Mouse (Mus musculus) MEL (cell line): ENCODE data around the gene Pde6d. TPM values are rescaled to one million over a fixed set of nuclear protein-coding genes. Genes with fewer than 3 reads are reported as not detected.

Experiments
- DNase-seq: peaks from one replicate; pipeline ENCODE4 v3.0.0; 2011; ENCODE audit warnings: low read depth, low spot score
- H3K27ac ChIP-seq: 2 replicates; pipeline ENCODE4 v1.5.1; 2012; ENCODE audit warnings: low read depth, mild to moderate bottlenecking, control low read depth, low read length, moderate library complexity; ENCODE audit not compliant: control insufficient read depth
- H3K27me3 ChIP-seq, 2 experiments: fragments of 150-350 bp in 1 of 2; sonication (generic) in 1 of 2; 2 replicates each; pipeline ENCODE4 v1.6.1; 2012; ENCODE audit warnings: low read length in 2 of 2, mild to moderate bottlenecking in 2 of 2, improper control_type of control experiment in 1 of 2, moderate library complexity in 1 of 2; ENCODE audit not compliant: insufficient read depth in 2 of 2, control insufficient read depth in 1 of 2
- H3K36me3 ChIP-seq, 2 experiments: 2 replicates each; pipeline ENCODE4 v1.6.1; 2012 to 2014; ENCODE audit warnings: low read length in 2 of 2, improper control_type of control experiment in 1 of 2, inconsistent platforms in 1 of 2, mild to moderate bottlenecking in 1 of 2; ENCODE audit not compliant: insufficient read depth in 2 of 2, control insufficient read depth in 1 of 2
- H3K4me1 ChIP-seq, 2 experiments: fragments of 150-350 bp in 1 of 2; sonication (generic) in 1 of 2; 2 replicates each; pipeline ENCODE4 v1.6.1; 2012; ENCODE audit warnings: low read length in 2 of 2, improper control_type of control experiment in 1 of 2, mild to moderate bottlenecking in 1 of 2; ENCODE audit not compliant: insufficient read depth in 2 of 2, control insufficient read depth in 1 of 2
- H3K4me3 ChIP-seq, 2 experiments: fragments of 150-350 bp in 1 of 2; sonication (generic) in 1 of 2; 2 replicates each; pipeline ENCODE4 v1.5.1; 2012; ENCODE audit warnings: low read depth in 2 of 2, low read length in 2 of 2, mild to moderate bottlenecking in 2 of 2, moderate library complexity in 2 of 2, control low read depth in 1 of 2, improper control_type of control experiment in 1 of 2; ENCODE audit not compliant: control insufficient read depth in 1 of 2, insufficient read depth in 1 of 2
- H3K79me2 ChIP-seq: 2 replicates; pipeline ENCODE4 v1.6.1; 2012; ENCODE audit warnings: mild to moderate bottlenecking, low read length, moderate library complexity; ENCODE audit not compliant: control insufficient read depth, poor library complexity, insufficient read depth
- H3K9ac ChIP-seq: 2 replicates; pipeline ENCODE4 v1.6.1; 2012; ENCODE audit warnings: low read depth, mild to moderate bottlenecking, control low read depth, low read length, moderate library complexity; ENCODE audit not compliant: control insufficient read depth, poor library complexity, severe bottlenecking
- H3K9me3 ChIP-seq: fragments of 150-350 bp; sonication (generic); replicated peaks from 2 replicates; pipeline ENCODE4 v1.6.1; 2012; ENCODE audit warnings: mild to moderate bottlenecking, low read length, improper control_type of control experiment, moderate library complexity; ENCODE audit not compliant: insufficient read depth
- CHD1 ChIP-seq: IDR thresholded peaks from 2 replicates; pipeline ENCODE4 v1.6.1; 2012; ENCODE audit warnings: low read depth, mild to moderate bottlenecking, inconsistent platforms, low read length, improper control_type of control experiment
- CHD2 ChIP-seq: IDR thresholded peaks from 2 replicates; pipeline ENCODE4 v1.6.1; 2011; ENCODE audit warnings: low read length, improper control_type of control experiment
- CTCF ChIP-seq, 3 experiments: IDR thresholded peaks in 2 of 3; conservative IDR thresholded peaks in 1 of 3; 2 replicates each; pipeline ENCODE4 v1.5.1; 2011 to 2012; ENCODE audit warnings: low read length in 3 of 3, low read depth in 2 of 3, mild to moderate bottlenecking in 2 of 3, improper control_type of control experiment in 1 of 3, inconsistent platforms in 1 of 3, mixed read lengths in 1 of 3, moderate library complexity in 1 of 3; ENCODE audit not compliant: control insufficient read depth in 1 of 3, insufficient read depth in 1 of 3, poor library complexity in 1 of 3, severe bottlenecking in 1 of 3
- E2F4 ChIP-seq: IDR thresholded peaks from 2 replicates; pipeline ENCODE4 v1.6.1; 2011; ENCODE audit warnings: low read depth, low read length, improper control_type of control experiment, borderline replicate concordance
- ELF1 ChIP-seq: IDR thresholded peaks from 2 replicates; pipeline ENCODE4 v1.6.1; 2014; ENCODE audit warnings: low read depth, mild to moderate bottlenecking, inconsistent platforms, low read length, improper control_type of control experiment, moderate library complexity
- EP300 ChIP-seq, 2 experiments: IDR thresholded peaks; 2 replicates each; pipeline ENCODE4 v1.6.1; 2011; ENCODE audit warnings: improper control_type of control experiment in 2 of 2, low read length in 2 of 2, low read depth in 1 of 2, mild to moderate bottlenecking in 1 of 2
- ETS1 ChIP-seq: IDR thresholded peaks from 2 replicates; pipeline ENCODE4 v1.6.1; 2012; ENCODE audit warnings: low read depth, mild to moderate bottlenecking, inconsistent platforms, low read length, improper control_type of control experiment, moderate library complexity
- GATA1 ChIP-seq: IDR thresholded peaks from 2 replicates; pipeline ENCODE4 v1.6.1; 2011; ENCODE audit warnings: low read depth, low read length, improper control_type of control experiment
- HCFC1 ChIP-seq: IDR thresholded peaks from 2 replicates; pipeline ENCODE4 v1.6.1; 2012; ENCODE audit warnings: low read depth, mild to moderate bottlenecking, inconsistent platforms, low read length, improper control_type of control experiment, moderate library complexity
- JUND ChIP-seq: IDR thresholded peaks from 2 replicates; pipeline ENCODE4 v1.6.1; 2011; ENCODE audit warnings: low read depth, mild to moderate bottlenecking, improper control_type of control experiment, low read length
- MAX ChIP-seq: IDR thresholded peaks from 2 replicates; pipeline ENCODE4 v1.6.1; 2011; ENCODE audit warnings: low read length, improper control_type of control experiment
- MAZ ChIP-seq: IDR thresholded peaks from 2 replicates; pipeline ENCODE4 v1.6.1; 2012; ENCODE audit warnings: low read depth, mild to moderate bottlenecking, inconsistent platforms, low read length, improper control_type of control experiment
- MEF2A ChIP-seq: IDR thresholded peaks from 2 replicates; pipeline ENCODE4 v1.6.1; 2014; ENCODE audit warnings: low read depth, mild to moderate bottlenecking, inconsistent platforms, low read length, improper control_type of control experiment; ENCODE audit not compliant: poor library complexity, insufficient replicate concordance, severe bottlenecking; ENCODE audit errors: extremely low read depth
- MXI1 ChIP-seq: IDR thresholded peaks from 2 replicates; pipeline ENCODE4 v1.6.1; 2011; ENCODE audit warnings: mild to moderate bottlenecking, low read depth, low read length, improper control_type of control experiment
- MYB ChIP-seq: IDR thresholded peaks from 2 replicates; pipeline ENCODE4 v1.6.1; 2011; ENCODE audit warnings: mild to moderate bottlenecking, low read depth, low read length, improper control_type of control experiment
- MYC ChIP-seq: IDR thresholded peaks from 2 replicates; pipeline ENCODE4 v1.6.1; 2011; ENCODE audit warnings: low read depth, mild to moderate bottlenecking, low read length, improper control_type of control experiment, moderate library complexity
- NELFE ChIP-seq: IDR thresholded peaks from 2 replicates; pipeline ENCODE4 v1.6.1; 2011; ENCODE audit warnings: low read depth, low read length, improper control_type of control experiment
- NRF1 ChIP-seq: IDR thresholded peaks from 2 replicates; pipeline ENCODE4 v1.6.1; 2014; ENCODE audit warnings: low read depth, mild to moderate bottlenecking, inconsistent platforms, low read length, improper control_type of control experiment, moderate library complexity; ENCODE audit not compliant: poor library complexity, insufficient read depth, severe bottlenecking
- POLR2AphosphoS5 ChIP-seq: IDR thresholded peaks from 2 replicates; pipeline ENCODE4 v1.6.1; 2012; ENCODE audit warnings: low read depth, borderline replicate concordance, mild to moderate bottlenecking, inconsistent platforms, low read length, moderate library complexity, mixed read lengths
- RCOR1 ChIP-seq: IDR thresholded peaks from 2 replicates; pipeline ENCODE4 v1.6.1; 2012; ENCODE audit warnings: low read depth, mild to moderate bottlenecking, inconsistent platforms, low read length, improper control_type of control experiment
- SIN3A ChIP-seq: IDR thresholded peaks from 2 replicates; pipeline ENCODE4 v1.6.1; 2012; ENCODE audit warnings: low read length, improper control_type of control experiment, inconsistent platforms
- SMC3 ChIP-seq: IDR thresholded peaks from 2 replicates; pipeline ENCODE4 v1.6.1; 2011; ENCODE audit warnings: low read depth, low read length, improper control_type of control experiment
- TAL1 ChIP-seq: IDR thresholded peaks from 2 replicates; pipeline ENCODE4 v1.6.1; 2012; ENCODE audit warnings: mild to moderate bottlenecking, inconsistent platforms, low read length, moderate library complexity, mixed read lengths
- TBP ChIP-seq: IDR thresholded peaks from 2 replicates; pipeline ENCODE4 v1.8.0; 2011; ENCODE audit warnings: low read depth, low read length, improper control_type of control experiment
- TCF12 ChIP-seq: IDR thresholded peaks from 2 replicates; pipeline ENCODE4 v1.6.1; 2014; ENCODE audit warnings: low read depth, mild to moderate bottlenecking, inconsistent platforms, low read length, improper control_type of control experiment, moderate library complexity
- UBTF ChIP-seq: IDR thresholded peaks from 2 replicates; pipeline ENCODE4 v1.6.1; 2012; ENCODE audit warnings: low read depth, mild to moderate bottlenecking, inconsistent platforms, low read length, improper control_type of control experiment, moderate library complexity, borderline replicate concordance; ENCODE audit not compliant: insufficient read depth
- USF2 ChIP-seq, 2 experiments: IDR thresholded peaks; 2 replicates each; pipeline ENCODE4 v1.6.1; 2011 to 2012; ENCODE audit warnings: improper control_type of control experiment in 2 of 2, low read length in 2 of 2, borderline replicate concordance in 1 of 2, inconsistent platforms in 1 of 2, low read depth in 1 of 2, mild to moderate bottlenecking in 1 of 2; ENCODE audit not compliant: insufficient read depth in 1 of 2
- ZC3H11A ChIP-seq: IDR thresholded peaks from 2 replicates; pipeline ENCODE4 v1.6.1; 2012; ENCODE audit warnings: low read depth, mild to moderate bottlenecking, inconsistent platforms, low read length, improper control_type of control experiment
- ZKSCAN1 ChIP-seq: IDR thresholded peaks from 2 replicates; pipeline ENCODE4 v1.6.1; 2012; ENCODE audit warnings: low read depth, mild to moderate bottlenecking, inconsistent platforms, low read length, improper control_type of control experiment, moderate library complexity
- ZNF384 ChIP-seq: IDR thresholded peaks from 2 replicates; pipeline ENCODE4 v1.6.1; 2012; ENCODE audit warnings: low read depth, mild to moderate bottlenecking, inconsistent platforms, low read length, improper control_type of control experiment
- polyA plus RNA-seq, 2 experiments: library from polyadenylated mRNA; stranded (reverse) in 1 of 2; unstranded in 1 of 2; fragments of >175 nt in 1 of 2; fragments of >200 nt in 1 of 2; gene quantifications; 2 replicates each; pipeline versions ENCODE4 v1.2.1 to v1.2.4; 2012; ENCODE audit warnings: low replicate concordance in 2 of 2, low read depth in 1 of 2; ENCODE audit not compliant: insufficient read length in 2 of 2, insufficient read depth in 1 of 2, missing spikeins in 1 of 2
- total RNA-seq: library from RNA; depleted of rRNA; stranded (reverse); fragments of 300-350 nt; gene quantifications from 2 replicates; pipeline ENCODE4 v1.2.3, GENCODE M21; 2012

Gene Pde6d
- total and polyA plus RNA-seq, 3 experiments, result 13.4 to 79.9 TPM; not detected in 1

DNA sequence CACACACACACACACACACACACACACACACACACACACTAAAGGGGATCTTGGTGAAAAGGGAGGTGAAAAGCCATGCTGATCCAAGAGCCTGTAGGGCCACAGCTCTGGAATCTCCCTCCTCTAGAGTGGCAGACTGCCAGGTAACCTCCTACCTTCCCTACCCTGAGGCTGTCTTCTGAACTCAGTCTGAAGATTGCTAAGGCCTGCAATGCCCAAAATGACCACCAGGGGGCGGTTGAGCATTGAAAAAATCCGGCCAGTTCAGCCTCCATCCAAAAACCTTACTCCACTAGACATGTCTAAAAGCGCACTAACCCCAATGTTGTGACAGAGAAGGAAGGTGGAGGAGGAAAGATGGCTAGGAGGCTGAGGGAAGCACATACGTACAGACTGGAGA lies 80.9 kb downstream of the Pde6d start (continued):
- TF ChIP-seq POLR2AphosphoS5, result no peak
- peak in 1 of 2 experiments; percentile 24; a peak in 1 of 4 replicates for TF ChIP-seq EP300 (IDR thresholded peaks at IDR 0.05; ENCODE audit: low read depth in 1 of 2, low read length in 2 of 2)
- TF ChIP-seq NRF1, result no peak
- TF ChIP-seq TCF12, result no peak
- 0 out of 2 replicates have a peak, but pooled peaks have one; percentile 16 for TF ChIP-seq UBTF
- 0 out of 2 replicates have a peak, but pooled peaks have one; percentile 35 for TF ChIP-seq MAZ

DNA sequence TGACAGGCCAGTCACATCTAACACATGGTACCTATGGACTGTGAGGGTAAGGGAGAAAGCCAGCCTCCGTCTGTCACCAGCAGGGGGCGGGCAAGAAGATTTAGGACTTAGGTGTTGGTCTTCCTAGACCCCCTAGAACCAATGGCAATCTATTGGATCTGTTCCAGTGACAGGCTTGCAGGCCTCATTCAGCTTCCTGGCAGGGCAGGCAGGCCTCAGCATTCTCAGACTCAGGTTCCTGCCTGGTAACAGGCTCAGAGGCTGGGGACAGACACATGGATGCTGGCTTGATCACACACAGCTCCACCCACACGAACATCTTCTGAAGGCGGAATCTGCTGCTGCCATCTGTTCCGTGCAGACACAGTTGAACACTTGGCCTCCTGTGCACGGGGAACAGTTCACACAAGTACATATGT lies 81.3 kb downstream of the Pde6d start:
- H3K4me3 ChIP-seq, result peak overlapping the region in 1 of 2 experiments; percentile 10; a peak in 2 of 4 replicates
- peak overlapping the region; percentile 59 for H3K27ac ChIP-seq
- no peaks in the 10 kb centered on the region for H3K9me3 ChIP-seq
- H3K27me3 ChIP-seq, result no peaks in the 10 kb centered on the region
- H3K4me1 ChIP-seq, result peaks cover 6 to 31% of the 10 kb centered on the region in 2 experiments; a peak in 3 of 4 replicates
- DNase-seq, result peak; percentile 89
- H3K36me3 ChIP-seq, result peaks cover 0 to 10% of the 10 kb centered on the region in 2 experiments; a peak in 2 of 4 replicates
- TF ChIP-seq USF2 (IDR thresholded peaks at IDR 0.05; ENCODE audit: borderline replicate concordance in 1 of 2, insufficient read depth in 1 of 2, low read depth in 1 of 2, low read length in 2 of 2), result no peak
- no peak for TF ChIP-seq MYB
- TF ChIP-seq CHD2, result no peak
- no peak for TF ChIP-seq EP300 (IDR thresholded peaks at IDR 0.05; ENCODE audit: low read depth in 1 of 2, low read length in 2 of 2)
- 0 out of 2 replicates have a peak, but pooled peaks have one; percentile 22 for TF ChIP-seq TBP
- no peak for TF ChIP-seq SIN3A
- no peak for TF ChIP-seq JUND
- no peak for TF ChIP-seq ETS1
- TF ChIP-seq TAL1, result peak; percentile 65
- TF ChIP-seq POLR2AphosphoS5, result no peak
- no peak for TF ChIP-seq ELF1
- TF ChIP-seq MEF2A, result no peak
- peak; percentile 78 to 91 (median 82) for TF ChIP-seq CTCF (IDR thresholded peaks at IDR 0.05 in 2 of 3, conservative IDR thresholded peaks at IDR 0.05 in 1 of 3; ENCODE audit: control insufficient read depth in 1 of 3, insufficient read depth in 1 of 3, low read depth in 2 of 3, low read length in 3 of 3, poor library complexity in 1 of 3, severe bottlenecking in 1 of 3)
- no peak for TF ChIP-seq UBTF
- TF ChIP-seq SMC3, result peak; percentile 55
- TF ChIP-seq ZC3H11A, result no peak
- no peak for TF ChIP-seq ZKSCAN1
- no peak for TF ChIP-seq GATA1
- peak; percentile 39; the same call in 1 of the 2 replicates for TF ChIP-seq HCFC1
- TF ChIP-seq ZNF384, result no peak
- TF ChIP-seq MAX, result 0 out of 2 replicates have a peak, but pooled peaks have one; percentile 8
- no peak for TF ChIP-seq CHD1
- TF ChIP-seq TCF12, result no peak
- TF ChIP-seq RCOR1, result no peak
- no peak for TF ChIP-seq NELFE
- no peak for TF ChIP-seq E2F4
- TF ChIP-seq MXI1, result peak; percentile 26
- TF ChIP-seq MYC, result peak; percentile 31; the same call in 1 of the 2 replicates
- peaks cover 8% of the 10 kb centered on the region; the same call in 1 of the 2 replicates for H3K79me2 ChIP-seq
- H3K9ac ChIP-seq, result peak overlapping the region; percentile 36
